24 mouse cellular contexts compared by ENCODE assay signal in genomic region chr13:112227766-112228165, GRCm38 (mm10).
A peak's percentile ranks its signal among the peaks of the same experiment; 100 is the strongest.
DNase-seq lines count a peak whose midpoint lies in the region; ATAC-seq lines count a peak whose summit lies in the region.
"Had no signal": no experiment of that assay in that cellular context is flagged by ENCODE, and none has a peak within 500 bp of the region (broad histone marks: within the 10 kb centered on the region; RNA-seq: fewer than 3 reads in every experiment).

No protein-coding gene starts in this region.

- no peak overlapping the region for H3K4me2 ChIP-seq in stomach, embryonic 14.5 days (replicated peaks; ENCODE audit: low read depth, low read length)
- H3K4me2 ChIP-seq: embryonic facial prominence, embryonic 15.5 days; liver, embryonic 11.5 days; midbrain, embryonic 13.5 days; neural tube, embryonic 15.5 days had no signal

- H3K27me3 ChIP-seq in stomach, embryonic 14.5 days (ENCODE audit: control insufficient read depth, insufficient read depth, low read length): no peaks in the 10 kb centered on the region
- H3K27me3 ChIP-seq: embryonic facial prominence, embryonic 15.5 days; midbrain, embryonic 13.5 days; neural tube, embryonic 15.5 days had no signal

- H3K9ac ChIP-seq in stomach, embryonic 14.5 days (replicated peaks; ENCODE audit: low read depth, low read length): no peak overlapping the region
- H3K9ac ChIP-seq: embryonic facial prominence, embryonic 15.5 days; midbrain, embryonic 13.5 days; neural tube, embryonic 15.5 days had no signal

- H3K27ac ChIP-seq in stomach, embryonic 14.5 days (ENCODE audit: low read length): no peak overlapping the region; the same call in 1 of the 2 replicates
- H3K27ac ChIP-seq: embryonic facial prominence, embryonic 15.5 days; forebrain, embryonic 10.5 days; left cerebral cortex, adult 2 months; limb, embryonic 10.5 days; macrophage; midbrain, embryonic 13.5 days; neural tube, embryonic 15.5 days had no signal

- 0 out of 2 replicates have a peak, but pooled peaks cover 6% of the 10 kb centered on the region for H3K4me1 ChIP-seq in stomach, embryonic 14.5 days (ENCODE audit: control insufficient read depth, insufficient read depth, low read length)
- H3K4me1 ChIP-seq: embryonic facial prominence, embryonic 15.5 days; forebrain, embryonic 10.5 days; limb, embryonic 10.5 days; midbrain, embryonic 13.5 days; neural tube, embryonic 15.5 days had no signal

- peak; percentile 82; the same call in 1 of the 2 replicates for ATAC-seq in stomach, embryonic 14.5 days (ENCODE audit: insufficient number of reproducible peaks, insufficient read depth, low FRiP score, low read depth)
- ATAC-seq: hindbrain, embryonic 16.5 days; midbrain, embryonic 13.5 days had no signal

- peaks cover 3% of the 10 kb centered on the region; the same call in 1 of the 2 replicates for H3K9me3 ChIP-seq in stomach, embryonic 14.5 days (ENCODE audit: control insufficient read depth, low read depth, low read length)
- H3K9me3 ChIP-seq: embryonic facial prominence, embryonic 15.5 days; limb, embryonic 10.5 days; neural tube, embryonic 15.5 days had no signal

- WGBS in stomach, embryonic 14.5 days: 25% methylated on average over 13 of the region's 13 CpGs

- no peaks in the 10 kb centered on the region for H3K36me3 ChIP-seq in stomach, embryonic 14.5 days (ENCODE audit: control insufficient read depth, insufficient read depth, low read length)
- H3K36me3 ChIP-seq: embryonic facial prominence, embryonic 15.5 days; forebrain, embryonic 10.5 days; limb, embryonic 10.5 days; midbrain, embryonic 13.5 days; neural tube, embryonic 15.5 days had no signal

- DNase-seq in adrenal gland, adult 2 months: peak; percentile 59
- no peak for DNase-seq in adrenal gland, postnatal 25 days
- DNase-seq in kidney, postnatal 4 days: peak; percentile 18 to 33
- DNase-seq in kidney, postnatal 10 days: no peak
- DNase-seq in adrenal gland, postnatal 10 days: peak; percentile 33
- no peak for DNase-seq in urinary bladder, adult 18-20 months (ENCODE audit: low spot score in 2 of 2)
- DNase-seq in cerebellum, postnatal 14 days: no peak
- DNase-seq: cerebellum, postnatal 10 days; embryo, embryonic 11 days; gastrocnemius, postnatal 10 days; heart, adult 18-20 months; heart, postnatal 4 days; kidney, adult 9 months; thymus, postnatal 14 days had no signal

- no peak overlapping the region for H3K4me3 ChIP-seq in stomach, embryonic 14.5 days (ENCODE audit: low read depth, low read length)
- H3K4me3 ChIP-seq: embryonic facial prominence, embryonic 15.5 days; forebrain, embryonic 10.5 days; left cerebral cortex, adult 2 months; limb, embryonic 10.5 days; midbrain, embryonic 13.5 days; neural tube, embryonic 15.5 days had no signal

Comparison
In these comparisons a context has a peak if more than half of its experiments do, and no peak if none do; other contexts are left out.
1. DNase-seq: peak in adrenal gland, adult 2 months (single experiment), kidney, postnatal 4 days (2 of 2) and adrenal gland, postnatal 10 days (single experiment); none in adrenal gland, postnatal 25 days (single experiment), kidney, postnatal 10 days (single experiment), urinary bladder, adult 18-20 months (0 of 2) and cerebellum, postnatal 14 days (0 of 2).